Mouse (Mus musculus) testis, adult 2 months (tissue): Measurements from ENCODE around the gene Vrk3.

ENCODE experiments used
- CTCF ChIP-seq: fragments of 200-500 bp; IDR thresholded peaks from 2 replicates; pipeline ENCODE4 v1.5.1; 2012; ENCODE audit warnings: low read depth, mild to moderate bottlenecking, inconsistent platforms, low read length, moderate library complexity; ENCODE audit not compliant: control insufficient read depth, insufficient read depth, insufficient replicate concordance
- POLR2A ChIP-seq: fragments of 200-500 bp; IDR thresholded peaks from 2 replicates; pipeline ENCODE4 v1.6.1; 2012; ENCODE audit warnings: low read depth, mild to moderate bottlenecking, inconsistent platforms, low read length, moderate library complexity; ENCODE audit not compliant: control insufficient read depth

GRCm38 (mm10) chr7:44741361-44741760, 6.9 kb upstream of the Vrk3 start:
- no peak for TF ChIP-seq CTCF
- no peak for TF ChIP-seq POLR2A
